In the genomic region with DNA sequence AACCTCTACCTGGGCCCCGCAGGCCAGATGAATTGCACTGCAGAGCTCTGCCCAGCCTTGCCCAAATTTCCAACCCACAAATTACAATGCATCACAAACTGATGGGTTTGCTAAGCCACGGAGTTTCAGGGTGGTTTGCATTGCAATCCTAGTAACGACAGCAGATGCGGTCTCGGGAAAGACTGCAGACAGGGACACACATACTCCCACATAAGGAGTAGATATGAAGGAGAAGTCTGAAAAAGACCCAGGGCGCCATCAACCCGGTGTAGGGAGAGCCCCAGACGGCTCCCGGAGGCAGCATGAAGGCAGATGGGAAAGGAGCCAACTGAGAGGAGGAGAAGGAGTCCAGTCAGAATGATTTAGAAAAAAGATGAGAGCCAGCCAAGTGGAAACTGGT, we compare ENCODE assay signal across 13 mouse cellular contexts. TPM values are rescaled to one million over a fixed set of nuclear protein-coding genes. Genes with fewer than 3 reads are reported as not detected.
DNase-seq lines count a peak whose midpoint lies in the region; ATAC-seq lines count a peak whose summit lies in the region.
"Had no signal": no experiment of that assay in that cellular context is flagged by ENCODE, and none has a peak within 500 bp of the region (broad histone marks: within the 10 kb centered on the region; RNA-seq: fewer than 3 reads in every experiment).

No protein-coding gene starts in this region.

- DNase-seq in hindbrain, embryonic 14.5 days (ENCODE audit: low spot score), result peak; percentile 44
- DNase-seq in liver, embryonic 13.5 days, result no peak
- DNase-seq in liver, result no peak
- peak; percentile 54 to 66 for DNase-seq in right cerebral cortex, adult 2 months (ENCODE audit: low spot score in 2 of 2)
- DNase-seq in thymus, postnatal 14 days, result no peak
- DNase-seq: cerebellum, adult 9-10 months; lung, postnatal 10 days had no signal

- H3K9ac ChIP-seq in hindbrain, embryonic 14.5 days, result no peak overlapping the region
- no peak overlapping the region for H3K9ac ChIP-seq in hindbrain, embryonic 16.5 days (ENCODE audit: low read depth, low read length)
- H3K9ac ChIP-seq in liver, embryonic 13.5 days, result no peak overlapping the region
- no peak overlapping the region for H3K9ac ChIP-seq in embryonic facial prominence, embryonic 15.5 days
- H3K9ac ChIP-seq: midbrain, embryonic 15.5 days had no signal

- no peaks in the 10 kb centered on the region for H3K36me3 ChIP-seq in hindbrain, embryonic 14.5 days (replicated peaks; ENCODE audit: control insufficient read depth, insufficient read depth)
- no peaks in the 10 kb centered on the region for H3K36me3 ChIP-seq in hindbrain, embryonic 16.5 days (ENCODE audit: control insufficient read depth, insufficient read depth, low read length)
- H3K36me3 ChIP-seq in liver, embryonic 13.5 days, result no peaks in the 10 kb centered on the region
- H3K36me3 ChIP-seq in embryonic facial prominence, embryonic 15.5 days, result no peaks in the 10 kb centered on the region
- H3K36me3 ChIP-seq: midbrain, embryonic 15.5 days had no signal

- H3K27me3 ChIP-seq in hindbrain, embryonic 14.5 days (ENCODE audit: control insufficient read depth, insufficient read depth, low read length), result no peaks in the 10 kb centered on the region
- H3K27me3 ChIP-seq in hindbrain, embryonic 16.5 days (replicated peaks; ENCODE audit: control insufficient read depth, insufficient read depth, low read length), result no peaks in the 10 kb centered on the region
- H3K27me3 ChIP-seq in liver, embryonic 13.5 days, result no peaks in the 10 kb centered on the region
- H3K27me3 ChIP-seq in embryonic facial prominence, embryonic 15.5 days, result no peaks in the 10 kb centered on the region
- H3K27me3 ChIP-seq: midbrain, embryonic 15.5 days had no signal

- ATAC-seq in hindbrain, embryonic 14.5 days (ENCODE audit: low FRiP score), result no peak
- no peak for ATAC-seq in hindbrain, embryonic 16.5 days
- no peak for ATAC-seq in liver, embryonic 13.5 days (ENCODE audit: low read depth)
- no peak for ATAC-seq in embryonic facial prominence, embryonic 15.5 days (ENCODE audit: insufficient number of reproducible peaks, low FRiP score, low TSS enrichment, low read depth)
- ATAC-seq in erythroid progenitor cell, adult 5-6 weeks (replicated peaks; ENCODE audit: low FRiP score, poor library complexity, severe bottlenecking), result no peak
- ATAC-seq: midbrain, embryonic 15.5 days had no signal

- no peak overlapping the region for H3K27ac ChIP-seq in hindbrain, embryonic 14.5 days
- no peak overlapping the region for H3K27ac ChIP-seq in hindbrain, embryonic 16.5 days (ENCODE audit: low read depth, low read length)
- H3K27ac ChIP-seq in liver, embryonic 13.5 days, result 0 out of 2 replicates have a peak overlapping the region, but pooled peaks have one; percentile 6
- H3K27ac ChIP-seq in embryonic facial prominence, embryonic 15.5 days (replicated peaks), result peak overlapping the region; percentile 39
- H3K27ac ChIP-seq: midbrain, embryonic 15.5 days had no signal

- H3K9me3 ChIP-seq in hindbrain, embryonic 14.5 days (ENCODE audit: control insufficient read depth, low read length), result no peaks in the 10 kb centered on the region
- no peaks in the 10 kb centered on the region for H3K9me3 ChIP-seq in hindbrain, embryonic 16.5 days (ENCODE audit: control insufficient read depth, low read length)
- no peaks in the 10 kb centered on the region for H3K9me3 ChIP-seq in liver, embryonic 13.5 days (replicated peaks)
- no peaks in the 10 kb centered on the region for H3K9me3 ChIP-seq in embryonic facial prominence, embryonic 15.5 days (replicated peaks)
- H3K9me3 ChIP-seq: midbrain, embryonic 15.5 days had no signal

- WGBS in hindbrain, embryonic 14.5 days, result 62% methylated on average over 9 of the region's 9 CpGs
- 60% methylated on average over 9 of the region's 9 CpGs for WGBS in hindbrain, embryonic 16.5 days
- 73% methylated on average over 9 of the region's 9 CpGs for WGBS in liver, embryonic 13.5 days (ENCODE audit: insufficient replicate concordance)
- 30% methylated on average over 9 of the region's 9 CpGs for WGBS in embryonic facial prominence, embryonic 15.5 days

- peaks cover 26% of the 10 kb centered on the region for H3K4me1 ChIP-seq in hindbrain, embryonic 14.5 days (replicated peaks; ENCODE audit: control insufficient read depth, insufficient read depth, low read length)
- H3K4me1 ChIP-seq in hindbrain, embryonic 16.5 days (ENCODE audit: control insufficient read depth, insufficient read depth, low read depth, low read length), result peaks cover 25% of the 10 kb centered on the region
- peaks cover 97% of the 10 kb centered on the region for H3K4me1 ChIP-seq in liver, embryonic 13.5 days (replicated peaks)
- peaks cover 48% of the 10 kb centered on the region for H3K4me1 ChIP-seq in embryonic facial prominence, embryonic 15.5 days

- H3K4me2 ChIP-seq in hindbrain, embryonic 14.5 days (replicated peaks), result no peak overlapping the region
- no peak overlapping the region for H3K4me2 ChIP-seq in hindbrain, embryonic 16.5 days (ENCODE audit: low read length)
- no peak overlapping the region for H3K4me2 ChIP-seq in liver, embryonic 13.5 days
- no peak overlapping the region for H3K4me2 ChIP-seq in embryonic facial prominence, embryonic 15.5 days (replicated peaks)
- H3K4me2 ChIP-seq: midbrain, embryonic 15.5 days had no signal

- no peak overlapping the region for H3K4me3 ChIP-seq in hindbrain, embryonic 14.5 days (replicated peaks; ENCODE audit: low read length)
- H3K4me3 ChIP-seq in hindbrain, embryonic 16.5 days (ENCODE audit: low read length), result no peak overlapping the region
- no peak overlapping the region for H3K4me3 ChIP-seq in liver, embryonic 13.5 days (replicated peaks)
- no peak overlapping the region for H3K4me3 ChIP-seq in embryonic facial prominence, embryonic 15.5 days (replicated peaks)
- H3K4me3 ChIP-seq: midbrain, embryonic 15.5 days had no signal

RNA-seq across cellular contexts. Expression of a gene that starts 15.1 kb away (rescaled TPM):
- 2.0 and 2.1 TPM in 2 replicates for polyA plus RNA-seq in hindbrain, embryonic 14.5 days (2014; fragmentation: Nextera tagmentation; extraction: Ambion mirVana)
- 2.7 and 3.2 TPM in 2 replicates for polyA plus RNA-seq in hindbrain, embryonic 16.5 days (2015; fragmentation: Nextera tagmentation; extraction: Ambion mirVana)
- polyA plus RNA-seq in liver, embryonic 13.5 days (2015; fragmentation: Nextera tagmentation; extraction: Ambion mirVana), result 5.0 TPM in 2 replicates
- polyA plus RNA-seq in embryonic facial prominence, embryonic 15.5 days (2015; fragmentation: Nextera tagmentation; extraction: Ambion mirVana), result 3.0 and 4.1 TPM in 2 replicates
- total RNA-seq in erythroid progenitor cell, adult 5-6 weeks (2015; ENCODE audit: low replicate concordance), result 4.2 and 6.8 TPM in 2 replicates
- 4.5 and 5.3 TPM in 2 replicates for total RNA-seq in erythroid progenitor cell, adult 5-6 weeks (2017; ENCODE audit: low replicate concordance)

RNA-seq across cellular contexts. Expression of a gene that starts 56.0 kb away (rescaled TPM):
- polyA plus RNA-seq in hindbrain, embryonic 14.5 days (2014; fragmentation: Nextera tagmentation; extraction: Ambion mirVana), result not detected in 2 replicates
- polyA plus RNA-seq in hindbrain, embryonic 16.5 days (2015; fragmentation: Nextera tagmentation; extraction: Ambion mirVana), result not detected in 2 replicates
- 0.09 TPM in 1 of 2 replicates, not detected in the other for polyA plus RNA-seq in liver, embryonic 13.5 days (2015; fragmentation: Nextera tagmentation; extraction: Ambion mirVana)
- polyA plus RNA-seq in embryonic facial prominence, embryonic 15.5 days (2015; fragmentation: Nextera tagmentation; extraction: Ambion mirVana), result 0.14 and 0.33 TPM in 2 replicates
- not detected in 2 replicates for total RNA-seq in erythroid progenitor cell, adult 5-6 weeks (2015; ENCODE audit: low replicate concordance)
- not detected in 2 replicates for total RNA-seq in erythroid progenitor cell, adult 5-6 weeks (2017; ENCODE audit: low replicate concordance)
- total RNA-seq: gastrocnemius, adult 18-20 months; layer of hippocampus, adult 8-10 months had no signal
- polyA plus RNA-seq: midbrain, embryonic 15.5 days had no signal

RNA-seq across cellular contexts. Expression of a gene that starts 59.0 kb away (rescaled TPM):
- 0.83 and 1.1 TPM in 2 replicates for polyA plus RNA-seq in hindbrain, embryonic 14.5 days (2014; fragmentation: Nextera tagmentation; extraction: Ambion mirVana)
- 0.41 and 1.2 TPM in 2 replicates for polyA plus RNA-seq in hindbrain, embryonic 16.5 days (2015; fragmentation: Nextera tagmentation; extraction: Ambion mirVana)
- 0.06 and 0.15 TPM in 2 replicates for polyA plus RNA-seq in liver, embryonic 13.5 days (2015; fragmentation: Nextera tagmentation; extraction: Ambion mirVana)
- 0.39 and 0.57 TPM in 2 replicates for polyA plus RNA-seq in embryonic facial prominence, embryonic 15.5 days (2015; fragmentation: Nextera tagmentation; extraction: Ambion mirVana)
- not detected in 2 replicates for total RNA-seq in erythroid progenitor cell, adult 5-6 weeks (2015; ENCODE audit: low replicate concordance)
- total RNA-seq in erythroid progenitor cell, adult 5-6 weeks (2017; ENCODE audit: low replicate concordance), result not detected in 2 replicates

Comparison
In these comparisons a context has a peak if more than half of its experiments do, and no peak if none do; other contexts are left out.
1. DNase-seq: peak in hindbrain, embryonic 14.5 days (single experiment) and right cerebral cortex, adult 2 months (2 of 2); none in liver, embryonic 13.5 days (single experiment), liver (single experiment) and thymus, postnatal 14 days (single experiment).
2. H3K27ac ChIP-seq: peak in liver, embryonic 13.5 days (single experiment) and embryonic facial prominence, embryonic 15.5 days (single experiment); none in hindbrain, embryonic 14.5 days (single experiment) and hindbrain, embryonic 16.5 days (single experiment).